7 mouse cellular contexts compared by ENCODE assay signal in the genomic region with DNA sequence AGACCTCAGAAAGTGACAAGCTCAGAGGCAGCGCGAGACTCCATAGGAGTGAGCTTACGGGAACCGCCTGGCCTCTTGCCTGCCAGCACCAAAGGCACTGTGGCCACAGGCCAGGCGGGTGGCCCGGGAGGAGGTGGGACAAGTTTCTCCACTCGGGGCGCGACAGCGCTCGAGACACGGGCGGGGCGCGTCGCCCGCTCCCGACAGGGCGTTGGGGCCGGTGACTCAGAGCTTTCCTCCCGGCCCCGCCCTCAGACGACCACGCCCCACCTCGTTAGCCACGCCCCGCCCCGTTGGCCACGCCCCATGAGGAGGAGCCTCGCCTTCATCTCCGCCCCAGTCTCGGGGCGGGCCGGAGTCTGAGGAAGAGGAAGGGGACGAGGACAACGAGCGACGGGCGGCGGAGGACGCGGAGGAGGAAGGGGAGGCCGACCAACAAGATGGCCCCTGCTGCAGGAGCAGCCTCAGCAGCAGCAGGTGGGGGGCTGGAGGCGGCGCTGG. TPM values are rescaled to one million over a fixed set of nuclear protein-coding genes. Genes with fewer than 3 reads are reported as not detected.
A peak's percentile ranks its signal among the peaks of the same experiment; 100 is the strongest.
DNase-seq lines count a peak whose midpoint lies in the region; ATAC-seq and TF ChIP-seq lines count a peak whose summit lies in the region.

A gene (plus strand): TSS at position 362 of the 501 bp plus-strand sequence.

- intact Hi-C loops in left cerebral cortex, postnatal 4 days (cut with DNase I): no loop called here

- peak within 1 kb of the TSS; percentile 96 for H3K27ac ChIP-seq in embryonic facial prominence, embryonic 10.5 days (replicated peaks)
- peak within 1 kb of the TSS; percentile 94 for H3K27ac ChIP-seq in intestine, postnatal 0 days (ENCODE audit: low read depth, low read length)
- H3K27ac ChIP-seq in midbrain, embryonic 12.5 days (replicated peaks): peak within 1 kb of the TSS; percentile 91
- H3K27ac ChIP-seq in small intestine, adult 2 months (ENCODE audit: insufficient read depth, low read depth, low read length): peak within 1 kb of the TSS; percentile 66

- peak within 1 kb of the TSS; percentile 95 for H3K9ac ChIP-seq in intestine, postnatal 0 days (ENCODE audit: low read depth, low read length)
- H3K9ac ChIP-seq in midbrain, embryonic 12.5 days (replicated peaks): peak within 1 kb of the TSS; percentile 96

- peak within 1 kb of the TSS; percentile 70 for H3K4me2 ChIP-seq in intestine, postnatal 0 days (replicated peaks; ENCODE audit: low read depth)
- peak within 1 kb of the TSS; percentile 68 for H3K4me2 ChIP-seq in midbrain, embryonic 12.5 days (replicated peaks)

- H3K27me3 ChIP-seq in embryonic facial prominence, embryonic 10.5 days (replicated peaks; ENCODE audit: low read depth, poor library complexity, severe bottlenecking): 0 out of 2 replicates have a peak, but pooled peaks cover 4% of the 10 kb centered on the region
- H3K27me3 ChIP-seq in intestine, postnatal 0 days (replicated peaks; ENCODE audit: control insufficient read depth, insufficient read depth, low read length): no peaks in the 10 kb centered on the region
- H3K27me3 ChIP-seq in midbrain, embryonic 12.5 days: no peaks in the 10 kb centered on the region; the same call in none of the 2 replicates
- H3K27me3 ChIP-seq in small intestine, adult 2 months (ENCODE audit: control insufficient read depth, insufficient read depth, low read length): no peaks in the 10 kb centered on the region

- 0 out of 2 replicates have a peak, but pooled peaks cover 5% of the 10 kb centered on the region for H3K36me3 ChIP-seq in embryonic facial prominence, embryonic 10.5 days (replicated peaks)
- H3K36me3 ChIP-seq in intestine, postnatal 0 days (ENCODE audit: control insufficient read depth, insufficient read depth): no peaks in the 10 kb centered on the region
- H3K36me3 ChIP-seq in midbrain, embryonic 12.5 days: no peaks in the 10 kb centered on the region
- H3K36me3 ChIP-seq in small intestine, adult 2 months (ENCODE audit: control insufficient read depth, insufficient read depth, low read length): no peaks in the 10 kb centered on the region; the same call in 1 of the 2 replicates

- peak; percentile 100 for DNase-seq in adrenal gland, postnatal 10 days
- DNase-seq in embryonic facial prominence, embryonic 10.5 days (ENCODE audit: low spot score): peak; percentile 98
- peak; percentile 37 for DNase-seq in gonadal fat pad, adult 2 months (ENCODE audit: low read depth)
- peak; percentile 98 for DNase-seq in left cerebral cortex, postnatal 4 days

- H3K4me3 ChIP-seq in embryonic facial prominence, embryonic 10.5 days: peak within 1 kb of the TSS; percentile 97
- peak within 1 kb of the TSS; percentile 100 for H3K4me3 ChIP-seq in intestine, postnatal 0 days (ENCODE audit: low read depth, low read length)
- peak within 1 kb of the TSS; percentile 97 for H3K4me3 ChIP-seq in midbrain, embryonic 12.5 days
- peak within 1 kb of the TSS; percentile 92 for H3K4me3 ChIP-seq in small intestine, adult 2 months (ENCODE audit: low read depth, low read length)

- peak; percentile 44 for TF ChIP-seq CTCF in intestine, postnatal 0 days (IDR thresholded peaks at IDR 0.05; ENCODE audit: low read depth)
- TF ChIP-seq CTCF in small intestine, adult 2 months (IDR thresholded peaks at IDR 0.05; ENCODE audit: extremely low read depth, insufficient read length, insufficient replicate concordance, low read depth, low read length): no peak

- H3K9me3 ChIP-seq in embryonic facial prominence, embryonic 10.5 days: no peaks in the 10 kb centered on the region
- no peaks in the 10 kb centered on the region for H3K9me3 ChIP-seq in intestine, postnatal 0 days (ENCODE audit: control insufficient read depth)
- no peaks in the 10 kb centered on the region for H3K9me3 ChIP-seq in midbrain, embryonic 12.5 days

- ATAC-seq in intestine, postnatal 0 days: peak; percentile 93
- peak; percentile 96 for ATAC-seq in midbrain, embryonic 12.5 days (ENCODE audit: low FRiP score, low read depth)

- peak; percentile 95 for TF ChIP-seq POLR2A in small intestine, adult 2 months (IDR thresholded peaks at IDR 0.05; ENCODE audit: low read depth, low read length)

- WGBS in embryonic facial prominence, embryonic 10.5 days: under 1% methylated on average over 45 of the region's 45 CpGs
- under 1% methylated on average over 32 of the region's 45 CpGs for WGBS in intestine, postnatal 0 days
- under 1% methylated on average over 43 of the region's 45 CpGs for WGBS in midbrain, embryonic 12.5 days
- WGBS in small intestine, adult 2 months: 1% methylated on average over 45 of the region's 45 CpGs

- H3K4me1 ChIP-seq in embryonic facial prominence, embryonic 10.5 days: peaks cover 23% of the 10 kb centered on the region
- no peaks in the 10 kb centered on the region for H3K4me1 ChIP-seq in intestine, postnatal 0 days (replicated peaks; ENCODE audit: control insufficient read depth, insufficient read depth, low read length)
- H3K4me1 ChIP-seq in midbrain, embryonic 12.5 days: peaks cover 13% of the 10 kb centered on the region
- H3K4me1 ChIP-seq in small intestine, adult 2 months (ENCODE audit: control insufficient read depth, insufficient read depth, insufficient read length, low read length): no peaks in the 10 kb centered on the region

RNA-seq across cellular contexts. Expression of the gene that starts here (rescaled TPM):
- total RNA-seq in adrenal gland, postnatal 10 days (2021): 10 to 100 TPM; 38.5 to 45.3 TPM
- 8.9 and 9.2 TPM in 2 replicates for polyA plus RNA-seq in embryonic facial prominence, embryonic 10.5 days (2016; fragmentation: Nextera tagmentation; extraction: Ambion mirVana)
- polyA plus RNA-seq in gonadal fat pad, adult 2 months (2012; rRNA removed): 15.7 and 15.8 TPM in 2 replicates
- polyA plus RNA-seq in intestine, postnatal 0 days (2015; fragmentation: Nextera tagmentation; extraction: Ambion mirVana): 3.8 and 4.0 TPM in 2 replicates
- total RNA-seq in left cerebral cortex, postnatal 4 days (2021): 10 to 100 TPM; 42.5 to 44.0 TPM
- polyA plus RNA-seq in midbrain, embryonic 12.5 days (2016; fragmentation: Nextera tagmentation; extraction: Ambion mirVana): 9.9 and 11.4 TPM in 2 replicates
- polyA plus RNA-seq in small intestine, adult 2 months (2012; rRNA removed): 5.6 and 12.3 TPM in 2 replicates

Comparison
In these comparisons a context has a peak if more than half of its experiments do, and no peak if none do; other contexts are left out.
1. Peak in every context shown above with its lines: DNase-seq, ATAC-seq, H3K4me3 ChIP-seq and H3K27ac ChIP-seq.
2. DNase-seq: peak in every context shown above with its lines; median percentile 100 in adrenal gland, postnatal 10 days; 98 in embryonic facial prominence, embryonic 10.5 days; 98 in left cerebral cortex, postnatal 4 days; 37 in gonadal fat pad, adult 2 months.